Mouse (Mus musculus) erythroblast, embryonic 14.5 days (primary cell): ENCODE results near the gene Zfp944.

Experiments used
- GATA1 ChIP-seq: IDR thresholded peaks from 2 replicates; pipeline ENCODE4 v1.6.1; 2012; ENCODE audit warnings: low read length, inconsistent platforms, mixed read lengths
- TAL1 ChIP-seq: IDR thresholded peaks from 3 replicates; pipeline ENCODE4 v1.6.1; 2012; ENCODE audit warnings: low read length, inconsistent platforms, mixed read lengths

DNA sequence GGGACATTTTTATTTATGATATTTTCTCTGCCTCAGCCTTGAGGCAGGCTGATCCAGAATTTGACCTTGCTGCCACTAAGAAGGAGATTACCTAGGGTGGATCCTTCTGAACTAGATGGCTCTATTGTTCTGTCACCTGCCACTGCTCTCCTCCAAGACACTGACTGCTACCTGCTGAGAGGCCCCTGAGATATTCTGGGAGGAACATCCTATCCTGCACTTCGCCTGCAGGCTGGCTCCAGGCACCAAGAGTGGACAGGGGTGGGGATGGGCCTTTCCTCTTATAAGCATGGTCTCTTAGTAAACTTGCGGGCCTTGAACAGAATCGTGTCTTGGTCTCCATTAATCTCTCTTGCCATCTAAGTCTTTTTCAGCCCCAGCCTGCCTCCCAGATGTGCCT, 2.7 kb upstream of the Zfp944 start:
- no peak for TF ChIP-seq GATA1
- no peak for TF ChIP-seq TAL1
